Mouse (Mus musculus) mature B cell (primary cell): ENCODE measurements at regions not wholly inside any gene's neighbourhood (a gene's known extent, or its start where the extent isn't known, plus 50 kb on each side); places are given as distances from the start of the nearest gene placed in this dataset.

ENCODE experiments used
- in situ Hi-C: fragments of 300-500 bp; cut with MboI; formaldehyde crosslinking; loops from 2 replicates; pipeline ENCODE4 v1.14.3; 2019

GRCm38 (mm10) chr10:118624368-118624767 lies 183.5 kb downstream of the Ifng start:
- in situ Hi-C loops: no loop called here

- in situ Hi-C loops: no loop called here
These were observed 187.2 kb downstream of the Ifng start for GRCm38 (mm10) chr10:118628000-118628399.

DNA sequence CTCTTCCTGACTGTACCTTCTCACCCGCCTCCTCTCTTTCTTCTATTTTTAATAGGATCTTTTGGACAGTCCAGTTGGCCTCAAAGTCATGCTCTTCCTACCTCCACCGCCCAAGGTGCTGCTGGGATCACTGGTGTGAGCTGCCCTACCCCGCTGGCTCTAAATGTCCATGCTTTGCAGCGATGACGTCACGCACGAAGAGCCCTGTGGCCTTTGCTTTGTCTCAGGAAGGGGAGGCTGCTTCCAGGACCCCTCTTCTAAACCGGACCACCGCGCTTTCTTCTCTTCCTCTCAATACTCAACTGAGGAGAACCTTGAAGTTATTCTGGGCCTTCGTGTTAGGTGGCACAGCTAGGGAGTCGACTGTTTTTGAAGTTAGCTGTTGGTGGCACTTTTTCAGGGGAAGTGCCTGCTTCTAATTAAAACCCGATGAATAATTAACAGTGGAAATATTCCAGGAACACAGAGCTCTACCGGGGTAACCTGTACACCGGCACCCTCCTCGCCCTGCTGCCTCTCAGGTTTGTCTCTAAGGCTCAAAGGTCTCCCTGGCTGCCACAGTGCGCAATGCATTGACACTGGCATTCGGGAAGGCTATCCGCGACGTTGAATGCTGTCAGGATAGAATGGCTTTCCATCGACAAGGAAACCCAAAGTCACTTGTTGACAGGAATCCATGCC lies 188.7 kb downstream of the Ifng start:
- in situ Hi-C loops: no loop called here

DNA sequence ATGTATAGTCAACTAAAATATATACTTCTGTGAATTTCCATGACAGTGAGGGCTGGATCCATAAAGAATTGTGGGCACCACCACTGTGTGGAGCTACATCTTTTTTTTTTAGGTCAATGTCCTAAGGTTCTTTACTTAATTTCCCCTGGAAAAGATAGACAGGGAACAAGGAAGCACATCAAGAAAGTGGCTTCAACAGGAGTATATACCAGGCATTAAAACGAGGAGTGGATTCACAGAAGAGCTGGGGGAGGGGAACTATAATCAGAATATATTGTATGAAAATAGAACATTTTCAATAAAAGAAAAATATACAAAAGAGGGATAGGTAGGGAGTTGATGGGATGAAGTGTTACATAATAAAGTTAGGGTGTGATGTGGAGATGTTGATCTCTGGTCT lies 190.9 kb downstream of the Ifng start:
- in situ Hi-C loops: no loop called here

DNA sequence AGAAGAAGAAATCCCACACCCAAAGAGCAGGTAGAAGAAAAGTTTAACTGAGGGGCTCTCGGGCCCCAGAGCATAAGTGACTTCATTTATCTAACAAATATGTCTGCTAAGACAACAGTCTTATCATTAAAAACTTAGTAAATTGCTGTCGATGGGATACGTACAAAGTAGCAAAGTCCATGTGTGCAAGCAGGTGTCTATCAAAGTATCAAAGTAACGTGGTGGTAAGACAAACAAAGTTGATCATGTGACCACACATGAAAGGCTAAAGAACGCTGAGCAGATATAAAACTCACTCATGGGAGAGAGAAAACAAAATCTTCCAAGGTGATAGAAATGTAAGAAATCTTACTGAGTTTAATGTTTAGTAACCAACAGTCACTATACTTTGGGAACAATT lies 191.3 kb downstream of the Ifng start:
- in situ Hi-C loops: no loop called here

- in situ Hi-C loops: no loop called here
These were observed 192.6 kb downstream of the Ifng start for GRCm38 (mm10) chr10:118633429-118633828.

DNA sequence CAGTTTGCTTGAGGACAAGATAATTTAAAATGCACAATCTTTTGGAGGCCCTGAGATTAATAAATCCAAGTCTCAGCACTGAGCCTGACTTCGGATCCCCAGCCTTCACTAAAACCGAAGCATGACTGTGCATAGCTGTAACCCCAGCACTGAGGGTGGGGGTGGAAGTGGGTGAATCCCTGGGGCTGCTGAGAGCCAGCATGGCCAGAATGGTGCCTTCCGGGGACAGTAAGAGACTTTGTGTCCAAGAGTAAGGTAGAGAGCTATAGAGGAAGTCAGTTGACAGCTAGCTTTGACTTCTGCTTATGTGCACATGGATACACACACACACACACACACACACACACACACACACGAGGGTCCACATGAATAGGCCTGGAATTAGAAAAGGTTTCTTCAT lies 198.3 kb downstream of the Ifng start:
- in situ Hi-C loops: no loop called here

GRCm38 (mm10) chr10:118640121-118640809 lies 199.4 kb downstream of the Ifng start:
- in situ Hi-C loops: no loop called here

DNA sequence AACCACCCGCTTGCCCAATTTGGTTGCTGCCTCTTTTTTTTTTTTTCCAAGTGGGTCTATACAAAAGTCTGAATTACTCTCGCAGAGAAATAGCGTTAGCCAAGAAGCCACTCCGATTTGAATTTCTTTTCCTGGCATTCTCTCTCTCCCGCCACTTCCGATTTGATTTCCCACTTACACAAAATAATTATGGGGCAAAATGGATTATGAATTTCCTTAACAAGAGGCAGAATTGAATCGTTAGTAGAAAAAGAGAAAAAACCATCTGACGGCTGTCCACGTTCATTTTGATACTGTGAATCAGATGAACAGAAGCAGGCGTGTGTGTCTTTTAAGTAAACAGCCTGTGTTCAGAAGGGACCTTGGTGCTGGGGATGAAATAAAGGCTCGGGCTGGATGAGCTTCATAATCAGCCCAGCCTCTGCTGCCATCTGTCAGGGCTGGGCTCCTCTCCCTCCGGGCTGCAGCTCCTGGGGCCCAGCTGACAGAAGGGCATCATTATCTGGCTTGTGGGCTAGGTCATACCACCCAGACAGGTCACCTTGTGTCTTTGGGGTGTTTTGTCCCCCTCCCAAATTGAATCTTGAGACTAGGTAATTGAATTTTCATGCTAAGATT lies 200.1 kb downstream of the Ifng start:
- in situ Hi-C loops: no loop called here

DNA sequence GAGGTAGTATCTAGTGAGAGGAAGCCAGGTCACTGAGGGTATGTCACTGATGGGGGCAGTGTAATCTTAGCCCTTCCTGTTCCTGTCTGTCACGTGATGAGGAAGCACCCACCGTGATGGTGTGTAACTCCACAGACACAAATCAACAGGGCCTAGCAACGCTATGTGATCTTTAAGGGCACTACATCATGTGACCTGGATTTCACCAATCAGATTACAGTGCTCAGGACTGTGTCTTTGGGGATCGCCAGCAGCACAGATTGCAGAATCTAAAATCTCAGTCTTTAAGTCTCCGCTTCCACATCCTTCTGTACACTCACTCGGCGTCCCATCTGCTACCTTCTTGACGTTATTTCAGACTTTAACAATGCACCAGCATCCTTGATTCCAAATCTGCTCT lies 202.8 kb downstream of the Ifng start:
- in situ Hi-C loops: no loop called here

GRCm38 (mm10) chr10:118648111-118648510 lies 207.3 kb downstream of the Ifng start:
- in situ Hi-C loops: no loop called here

GRCm38 (mm10) chr10:118656561-118656960 lies 213.4 kb downstream of the Dyrk2 start:
- in situ Hi-C loops: no loop called here

GRCm38 (mm10) chr10:118666009-118666408 lies 204.0 kb downstream of the Dyrk2 start:
- in situ Hi-C loops: no loop called here

DNA sequence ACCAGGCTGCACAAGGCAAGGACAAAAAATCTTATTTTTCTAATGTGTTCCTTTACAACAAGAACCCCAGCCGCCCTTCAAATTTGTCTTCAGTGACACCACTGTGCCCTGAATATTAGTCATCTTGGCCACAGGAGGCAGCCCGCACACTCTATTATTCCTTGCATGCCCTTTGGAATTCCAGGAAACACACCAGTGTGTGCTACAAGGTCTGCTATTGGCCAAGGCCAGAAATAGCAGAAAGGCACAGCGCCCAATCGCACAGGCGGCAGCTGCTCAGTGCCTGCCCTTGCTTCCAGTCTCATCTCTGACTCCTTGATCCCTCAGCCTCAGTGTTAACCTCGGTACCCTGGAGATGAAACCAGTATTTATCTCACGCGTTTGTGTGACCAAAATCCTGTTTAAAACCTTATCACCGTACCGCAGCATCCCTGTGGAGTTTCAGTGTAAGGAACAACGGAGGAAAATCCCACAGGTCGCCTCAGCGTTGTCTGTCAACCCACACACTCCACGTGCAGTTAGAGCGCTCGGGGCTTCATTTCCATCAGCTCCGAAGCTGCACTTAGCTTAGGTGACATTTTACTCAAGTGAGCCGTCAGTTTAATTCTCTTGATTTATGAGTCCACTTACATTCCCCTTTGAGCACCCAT lies 194.1 kb downstream of the Dyrk2 start:
- in situ Hi-C loops: no loop called here

DNA sequence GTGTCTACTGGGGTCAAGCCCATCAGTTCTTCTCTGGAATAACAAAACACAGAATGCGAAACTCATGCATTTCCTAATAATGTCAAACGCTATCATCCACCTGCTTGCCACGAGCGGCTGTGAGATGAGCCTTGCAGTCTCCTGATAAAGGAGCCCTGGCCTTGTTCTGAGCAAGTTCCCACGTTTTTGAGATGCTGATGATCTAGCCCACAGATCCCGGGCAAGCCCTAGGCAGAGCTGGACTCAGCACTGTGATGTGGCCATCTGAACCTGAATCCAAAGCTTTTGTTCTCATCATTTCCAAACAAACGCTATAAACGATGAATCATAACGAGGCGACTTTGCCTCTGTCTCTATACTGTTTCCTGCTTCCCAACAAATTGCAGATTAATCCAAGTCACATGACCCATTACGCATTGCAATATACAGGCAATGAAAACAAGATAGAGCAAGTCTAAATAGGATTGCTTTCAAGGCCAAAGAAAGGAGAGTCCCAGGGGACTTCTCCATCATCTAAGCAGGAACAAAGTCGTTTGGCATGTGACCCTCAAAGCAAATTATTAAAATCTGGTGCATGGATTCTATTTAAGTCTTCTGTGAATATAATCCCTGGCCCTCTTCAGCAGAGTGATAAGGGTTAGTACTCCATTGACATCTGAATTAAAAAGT lies 191.1 kb downstream of the Dyrk2 start:
- in situ Hi-C loops: no loop called here

DNA sequence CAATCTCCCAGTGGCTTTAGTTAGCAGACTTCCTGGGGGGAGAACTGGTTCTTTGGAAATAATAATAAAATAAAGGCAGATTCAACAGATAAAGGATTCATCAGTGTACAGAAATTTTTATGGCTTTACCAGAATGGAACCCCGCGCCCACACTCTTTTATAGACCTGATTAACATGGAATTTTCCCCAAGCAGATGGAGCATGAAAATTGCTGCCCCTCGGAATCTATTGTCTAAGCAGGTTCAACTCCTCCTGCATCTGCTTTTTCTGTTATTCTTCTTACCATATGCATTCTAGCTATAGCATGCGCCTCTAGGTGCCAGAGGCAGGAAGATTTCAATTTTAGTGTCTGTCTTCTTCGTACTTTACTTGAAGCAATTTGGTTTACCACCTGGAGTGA lies 190.5 kb downstream of the Dyrk2 start:
- in situ Hi-C loops: no loop called here

DNA sequence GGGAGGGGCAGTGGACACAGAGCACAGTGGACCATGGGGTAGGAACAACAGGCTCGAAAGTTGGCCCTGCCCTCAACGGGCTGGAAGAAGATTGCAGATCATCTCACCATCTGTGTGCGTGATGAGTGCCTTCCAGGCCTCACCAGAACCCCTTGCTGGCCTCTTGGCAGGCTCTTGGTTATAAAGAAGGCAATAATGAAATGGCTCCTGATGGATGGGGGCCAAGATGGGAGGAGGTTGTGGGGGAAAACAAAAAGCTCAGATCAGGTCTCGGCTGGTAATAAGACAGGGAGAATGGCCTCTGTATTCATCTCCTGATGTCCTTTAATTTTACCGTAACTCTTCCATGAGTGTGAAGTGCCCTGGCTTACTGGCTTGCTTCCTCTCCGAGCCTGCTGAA lies 189.1 kb downstream of the Dyrk2 start:
- in situ Hi-C loops: no loop called here

- in situ Hi-C loops: no loop called here
These were observed 186.7 kb downstream of the Dyrk2 start for GRCm38 (mm10) chr10:118683356-118683755.

- in situ Hi-C loops: no loop called here
These were observed 170.7 kb downstream of the Dyrk2 start for GRCm38 (mm10) chr10:118699292-118699691.

GRCm38 (mm10) chr10:118700115-118700514 lies 169.9 kb downstream of the Dyrk2 start:
- in situ Hi-C loops: no loop called here

DNA sequence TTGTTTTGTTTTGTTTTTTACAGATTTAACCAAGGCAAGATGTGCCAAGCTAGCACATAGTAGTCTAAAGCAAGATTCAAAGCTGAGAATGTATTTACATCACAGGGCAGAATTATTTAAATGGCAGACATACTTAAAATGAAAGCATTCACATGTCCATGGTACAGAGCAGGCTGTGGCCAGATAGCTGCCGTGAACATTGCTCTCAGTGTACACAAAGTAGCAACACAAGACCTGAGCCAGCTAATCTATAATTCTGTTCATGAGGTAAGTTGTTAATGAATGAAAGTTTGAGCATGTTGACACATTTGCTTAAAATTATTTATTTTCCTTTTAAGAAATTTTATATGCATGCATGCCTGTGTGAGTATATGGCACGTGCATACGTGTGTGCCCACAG lies 164.0 kb downstream of the Dyrk2 start:
- in situ Hi-C loops: no loop called here

DNA sequence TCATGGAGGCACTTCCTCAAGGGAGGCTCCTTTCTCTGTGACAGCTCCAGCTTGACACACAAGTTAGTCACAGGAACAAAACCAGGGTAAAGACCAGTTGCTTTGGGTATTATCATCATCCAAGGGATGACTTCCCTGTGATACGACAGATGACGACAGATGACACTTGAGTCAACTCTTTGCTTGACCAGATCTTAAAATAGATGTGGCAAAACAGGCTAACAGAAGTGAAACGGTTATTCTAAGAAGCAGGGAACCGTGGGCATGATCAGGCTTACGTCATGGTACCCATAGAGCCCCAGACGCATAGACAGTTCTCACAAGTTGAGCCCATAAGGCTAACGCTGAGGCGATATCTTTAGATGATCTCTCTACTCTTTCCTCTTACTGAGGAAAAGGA lies 160.3 kb downstream of the Dyrk2 start:
- in situ Hi-C loops: no loop called here
